Mouse (Mus musculus): ENCODE data around the gene Pptc7. TPM values are rescaled to one million over a fixed set of nuclear protein-coding genes. Genes with fewer than 3 reads are reported as not detected.
"Not testable (repeated sequence)": the region's sequence is repeated elsewhere in the genome, so short reads cannot be mapped to it uniquely, and the experiment has no call there.

The Pptc7 gene
- total RNA-seq, 2 experiments from 2014 or later, result 39.8 to 41.1 TPM

DNA sequence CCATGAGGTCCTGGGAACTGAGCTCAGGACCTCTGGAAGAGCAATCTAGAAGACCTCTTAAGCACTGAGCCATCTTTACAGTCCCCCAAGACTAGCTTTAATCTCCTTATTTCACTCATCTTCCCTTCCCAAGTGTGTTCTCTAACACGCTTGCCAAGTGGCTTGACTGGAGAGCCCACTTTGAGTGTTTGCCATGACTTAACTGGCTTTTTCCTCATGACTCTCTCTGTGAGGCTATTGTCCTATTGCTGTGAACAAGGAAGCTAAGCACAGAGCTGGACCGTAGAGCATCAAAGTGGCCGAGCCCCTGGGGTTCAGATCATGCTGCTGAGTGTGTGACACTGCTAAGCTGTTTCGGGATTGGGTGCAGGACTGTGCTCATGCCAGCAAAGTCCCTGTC, 28.2 kb downstream of the Pptc7 start:
- TF ChIP-seq CTCF (conservative IDR thresholded peaks at IDR 0.05), result no peak
- Histone ChIP-seq H3K27ac (peak overlapping the region; percentile 56; the same call in 1 of the 2 replicates), H3K4me3 (no peak overlapping the region)
- DNase-seq (ENCODE audit: low spot score in 2 of 2), result no peak

DNA sequence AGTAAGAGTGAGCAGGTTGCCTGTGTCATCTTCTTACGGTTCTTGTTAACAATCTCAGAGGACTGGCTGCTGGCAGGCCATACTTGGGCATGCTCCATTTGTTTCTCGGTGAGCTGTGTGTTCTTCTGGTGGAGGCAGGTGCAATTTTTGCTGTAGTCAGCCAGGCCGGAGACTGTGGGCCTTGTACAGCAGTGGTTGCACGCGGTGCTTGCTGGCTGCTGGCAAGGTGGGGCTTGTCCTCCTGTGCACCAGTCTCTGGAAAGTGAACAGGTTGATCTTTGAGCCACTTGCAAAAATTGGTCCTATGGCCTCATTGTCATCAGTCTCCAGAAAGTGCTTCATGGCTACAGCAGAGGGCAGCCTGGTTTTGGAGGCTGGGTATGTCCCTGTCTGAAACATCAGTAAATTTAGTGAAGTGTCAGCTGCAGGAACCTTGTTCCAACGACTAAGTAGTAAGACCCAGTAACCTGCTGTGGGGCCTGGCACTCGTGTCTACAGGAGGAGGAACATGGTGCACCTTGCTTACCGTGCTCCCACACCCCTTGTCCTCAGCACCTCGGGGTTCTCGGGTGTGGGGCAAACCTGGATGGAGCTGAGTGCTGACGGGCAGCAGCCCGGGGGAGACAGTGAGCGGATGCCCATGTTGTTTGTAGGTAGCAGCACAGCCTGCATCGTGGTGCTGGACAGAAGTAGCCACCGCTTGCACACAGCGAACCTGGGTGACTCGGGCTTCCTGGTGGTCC, 28.9 kb downstream of the Pptc7 start:
- TF ChIP-seq CTCF (conservative IDR thresholded peaks at IDR 0.05), result no peak
- no peak for DNase-seq (ENCODE audit: low spot score in 2 of 2)
- Histone ChIP-seq H3K4me3 (no peak overlapping the region), H3K27ac (peak overlapping the region; percentile 56; the same call in 1 of the 2 replicates)

DNA sequence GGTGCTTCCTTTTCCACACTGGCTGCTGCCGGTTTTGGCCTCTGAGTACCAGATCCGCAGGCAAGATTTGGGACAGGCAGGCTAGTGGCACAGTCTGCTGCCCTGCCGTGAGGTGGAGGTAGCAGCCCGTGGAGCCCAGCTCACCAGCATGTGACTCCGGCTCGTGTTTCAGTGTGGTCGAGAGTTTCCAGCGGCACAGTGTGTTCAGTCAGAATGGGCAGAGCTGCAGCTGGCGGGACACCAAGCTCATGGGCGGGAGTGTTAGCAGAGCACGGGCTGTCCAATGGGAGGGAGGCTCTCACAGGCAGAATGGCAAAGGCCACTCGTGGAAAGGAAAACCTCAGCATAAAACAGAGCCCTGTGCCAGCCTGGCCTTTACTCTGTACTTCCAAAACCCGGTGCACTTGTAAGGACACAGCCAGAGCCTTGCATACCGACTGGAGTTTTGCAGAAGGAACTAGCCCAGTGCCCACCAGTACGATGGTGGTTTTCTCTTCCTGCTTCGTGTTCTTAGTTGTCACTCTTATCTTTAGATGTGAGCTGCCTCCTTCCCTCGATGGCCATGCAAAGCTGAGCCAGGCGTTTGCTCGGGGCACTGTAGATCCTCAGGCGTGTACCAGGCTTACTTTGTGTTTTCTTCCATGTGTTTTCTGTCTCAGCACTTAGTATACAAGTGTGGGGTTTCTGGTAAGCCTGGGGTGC, 31.0 kb downstream of the Pptc7 start:
- TF ChIP-seq CTCF (conservative IDR thresholded peaks at IDR 0.05), result peak; percentile 52
- no peak overlapping the region for H3K4me3 ChIP-seq
- peak overlapping the region; percentile 83 for H3K27ac ChIP-seq
- peak; percentile 85 to 88 for DNase-seq (ENCODE audit: low spot score in 2 of 2)

DNA sequence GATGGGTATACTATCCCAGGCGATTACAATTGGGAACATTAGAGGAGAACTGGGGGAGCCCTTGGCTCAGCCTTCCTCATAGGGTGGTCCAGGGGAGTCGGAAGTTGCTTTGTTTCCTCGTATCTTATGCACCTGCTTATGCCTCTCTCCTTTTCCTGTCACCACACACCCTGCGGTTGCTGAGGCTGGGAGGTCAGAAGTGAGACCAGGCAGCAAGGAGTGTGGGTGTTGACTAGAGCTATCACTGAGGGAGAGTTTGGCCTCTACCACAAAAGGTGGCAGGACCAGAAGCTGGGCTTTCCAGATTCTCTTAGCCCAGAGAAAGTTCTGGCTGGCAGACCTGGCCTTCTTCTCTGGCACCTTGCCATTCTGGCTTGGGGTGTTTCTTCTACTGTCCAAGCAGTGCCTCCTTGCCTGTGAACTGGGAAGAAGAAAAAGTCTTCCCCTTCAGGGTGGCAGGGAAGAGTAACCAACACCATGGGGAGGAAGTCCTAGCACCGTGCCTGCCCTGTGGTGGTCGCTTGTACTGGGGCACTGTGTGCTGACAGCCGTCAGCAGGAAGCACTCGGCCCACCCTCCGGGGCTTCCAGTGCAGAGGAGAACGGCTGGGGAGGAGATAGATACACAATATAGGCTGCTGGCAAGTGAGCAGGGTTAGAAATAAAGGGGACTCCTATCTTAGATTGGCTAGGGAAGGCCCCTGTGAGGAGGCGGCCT, 33.3 kb downstream of the Pptc7 start:
- peak overlapping the region; percentile 56; the same call in 1 of the 2 replicates for H3K27ac ChIP-seq
- TF ChIP-seq CTCF (conservative IDR thresholded peaks at IDR 0.05), result no peak
- no peak overlapping the region for H3K4me3 ChIP-seq
- DNase-seq (ENCODE audit: low spot score in 2 of 2), result no peak

GRCm38 (mm10) chr5:122318100-122318499, 33.9 kb downstream of the Pptc7 start:
- H3K4me3 ChIP-seq, result no peak overlapping the region
- H3K27ac ChIP-seq, result peak overlapping the region; percentile 56; the same call in 1 of the 2 replicates
- peak; percentile 69 for TF ChIP-seq CTCF (conservative IDR thresholded peaks at IDR 0.05)
- no peak for DNase-seq (ENCODE audit: low spot score in 2 of 2)

DNA sequence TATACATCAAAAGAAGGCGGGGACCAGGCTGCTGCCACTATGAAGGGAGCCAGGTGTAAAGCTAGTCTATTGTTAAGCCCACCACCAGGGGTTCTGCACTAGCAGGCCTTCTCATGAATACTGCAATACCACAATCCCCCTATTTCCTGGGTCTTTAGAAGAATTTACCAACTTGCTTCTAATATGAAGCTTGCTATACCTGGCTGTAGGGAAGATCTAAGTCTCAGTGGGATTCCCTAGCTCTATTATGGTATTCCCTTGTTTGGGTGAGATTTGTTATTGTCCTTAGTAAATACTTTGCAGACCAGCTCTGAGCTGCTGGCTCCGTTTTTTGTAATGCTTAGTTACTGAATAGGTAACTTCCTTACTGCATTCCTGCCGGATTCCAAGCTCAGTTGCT, 34.8 kb downstream of the Pptc7 start:
- H3K4me3 ChIP-seq; DNase-seq (ENCODE audit: low spot score in 2 of 2): not testable (repeated sequence)
- peak overlapping the region; percentile 78 for H3K27ac ChIP-seq

- peak overlapping the region; percentile 78 for H3K27ac ChIP-seq
- TF ChIP-seq CTCF (conservative IDR thresholded peaks at IDR 0.05), result no peak
- no peak for DNase-seq (ENCODE audit: low spot score in 2 of 2)
Observed at GRCm38 (mm10) chr5:122319474-122320204, 35.5 kb downstream of the Pptc7 start.

GRCm38 (mm10) chr5:122320205-122320781, 36.1 kb downstream of the Pptc7 start:
- no peak for DNase-seq (ENCODE audit: low spot score in 2 of 2)
- Histone ChIP-seq H3K4me3 (no peak overlapping the region), H3K27ac (peak overlapping the region; percentile 78)
- no peak for TF ChIP-seq CTCF (conservative IDR thresholded peaks at IDR 0.05)

More at GRCm38 (mm10) chr5:122319474-122320204, 35.5 kb downstream of the Pptc7 start:
- no peak overlapping the region for H3K4me3 ChIP-seq

DNA sequence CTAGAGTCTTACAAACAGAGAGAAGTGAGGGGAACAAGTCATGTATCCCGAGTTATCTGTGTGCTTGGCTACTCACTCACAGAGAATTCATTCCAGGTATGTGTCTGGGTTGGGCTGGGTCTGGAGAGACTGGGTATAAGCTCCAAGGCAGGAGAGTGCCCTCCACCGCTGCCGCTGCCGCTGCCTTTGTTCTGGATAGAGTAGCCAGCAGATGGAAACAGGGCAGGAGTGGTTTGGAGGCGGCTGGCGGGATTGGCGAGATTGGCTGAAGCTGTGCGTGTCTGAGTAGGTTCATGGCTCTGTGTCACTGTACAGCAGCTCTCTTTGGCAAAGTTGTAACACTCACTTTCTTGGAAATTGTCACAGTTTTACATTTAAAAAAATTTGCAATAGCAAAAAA, 39.4 kb downstream of the Pptc7 start:
- H3K4me3 ChIP-seq, result no peak overlapping the region
- H3K27ac ChIP-seq, result no peak overlapping the region
- DNase-seq (ENCODE audit: low spot score in 2 of 2), result no peak
- TF ChIP-seq CTCF (conservative IDR thresholded peaks at IDR 0.05), result no peak

- TF ChIP-seq CTCF (conservative IDR thresholded peaks at IDR 0.05), result peak; percentile 50
- peak; percentile 65 to 81 for DNase-seq (ENCODE audit: low spot score in 2 of 2)
- H3K27ac ChIP-seq, result peak overlapping the region; percentile 88
- peak overlapping the region; percentile 8; the same call in 1 of the 2 replicates for H3K4me3 ChIP-seq
Observed at GRCm38 (mm10) chr5:122324608-122325431, 40.7 kb downstream of the Pptc7 start.

DNA sequence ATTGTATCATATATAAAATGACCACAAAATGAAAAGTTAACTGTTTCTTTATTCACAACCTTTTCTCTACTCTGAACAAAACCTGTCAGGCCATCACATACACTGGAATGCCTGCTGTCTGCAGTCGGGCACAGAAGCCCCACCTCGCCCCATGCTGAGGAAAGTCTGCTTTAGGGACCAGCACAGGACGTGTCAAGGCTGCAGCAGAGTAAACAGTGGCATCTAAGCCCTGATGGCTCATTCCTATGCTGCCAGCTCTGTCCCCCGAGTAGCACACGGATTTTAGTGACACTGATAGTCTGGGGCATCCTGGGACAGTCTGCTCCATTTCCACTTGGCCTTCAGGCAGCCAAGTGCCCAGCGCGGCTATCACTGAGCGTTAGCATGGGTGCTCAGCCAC, 41.3 kb downstream of the Pptc7 start:
- Histone ChIP-seq H3K4me3 (no peak overlapping the region; the same call in 1 of the 2 replicates), H3K27ac (peak overlapping the region; percentile 88)
- no peak for TF ChIP-seq CTCF (conservative IDR thresholded peaks at IDR 0.05)
- no peak for DNase-seq (ENCODE audit: low spot score in 2 of 2)
